Mouse (Mus musculus) small intestine, adult 2 months (tissue): ENCODE measurements around the gene Flywch1.

ENCODE experiments used
- CTCF ChIP-seq: fragments of 200-500 bp; IDR thresholded peaks from 2 replicates; pipeline ENCODE4 v1.5.1; 2012; ENCODE audit warnings: low read depth, mild to moderate bottlenecking, control low read depth, inconsistent platforms, low read length, moderate library complexity, mixed read lengths; ENCODE audit not compliant: insufficient replicate concordance, insufficient read length; ENCODE audit errors: extremely low read depth
- POLR2A ChIP-seq: fragments of 200-500 bp; IDR thresholded peaks from 2 replicates; pipeline ENCODE4 v1.6.1; 2012; ENCODE audit warnings: low read depth, mild to moderate bottlenecking, control low read depth, inconsistent platforms, low read length, moderate library complexity

DNA sequence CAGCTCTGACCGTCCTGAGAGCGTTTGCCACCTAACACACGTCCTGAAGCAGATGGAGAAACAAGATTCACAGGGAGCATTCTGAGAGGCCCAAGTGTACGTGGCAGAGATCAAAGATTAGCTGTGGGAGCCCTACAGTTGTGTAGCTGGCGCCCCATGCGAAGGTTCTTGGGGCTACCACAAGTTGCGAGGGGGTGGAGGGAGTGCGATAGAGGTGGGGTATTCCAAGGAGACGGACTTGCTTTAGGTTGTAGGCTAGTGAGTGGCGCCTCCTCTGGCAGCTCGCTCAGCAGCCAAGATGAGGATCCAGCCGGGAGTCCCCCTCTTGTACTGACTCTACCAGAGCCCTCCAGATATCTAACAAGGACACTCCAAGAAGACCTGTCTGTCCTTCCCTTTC lies 25.1 kb downstream of the Flywch1 start:
- no peak for TF ChIP-seq POLR2A
- no peak for TF ChIP-seq CTCF
